Mouse (Mus musculus): Measurements from ENCODE around the gene Tmem59l.

DNA sequence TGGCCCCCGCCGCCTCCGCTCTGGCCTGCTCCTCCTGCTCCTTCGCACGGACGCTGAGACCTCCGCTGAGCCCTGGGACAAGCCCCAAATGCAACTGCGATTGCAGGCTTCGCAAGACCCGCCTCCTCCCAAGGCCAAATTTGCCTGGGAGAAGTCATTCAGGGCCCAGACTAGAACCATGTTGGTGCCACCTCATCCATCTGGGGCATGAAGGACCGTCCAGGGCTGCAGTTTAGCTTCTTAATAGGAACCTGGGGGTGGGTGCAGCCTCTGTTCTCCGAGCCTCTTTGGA lies 8.6 kb upstream of the Tmem59l start:
- TF ChIP-seq CTCF (IDR thresholded peaks at IDR 0.05; ENCODE audit: borderline replicate concordance, extremely low read depth, insufficient read depth, insufficient read length) (no peak), POLR2A (IDR thresholded peaks at IDR 0.05; ENCODE audit: borderline replicate concordance, extremely low read depth, insufficient read depth, insufficient read length, poor library complexity, severe bottlenecking) (no peak)
